ENCODE assay signal across 17 mouse cellular contexts in genomic region chr16:89938277-89938676, GRCm38 (mm10).
DNase-seq lines count a peak whose midpoint lies in the region; ATAC-seq lines count a peak whose summit lies in the region.
"Had no signal": no experiment of that assay in that cellular context is flagged by ENCODE, and none has a peak within 500 bp of the region (broad histone marks: within the 10 kb centered on the region; RNA-seq: fewer than 3 reads in every experiment).

No protein-coding gene starts in this region.

- 0 out of 2 replicates have a peak, but pooled peaks cover 7% of the 10 kb centered on the region for H3K9me3 ChIP-seq in embryonic facial prominence, embryonic 14.5 days (ENCODE audit: control insufficient read depth, low read length)
- peaks cover 3% of the 10 kb centered on the region; the same call in 1 of the 2 replicates for H3K9me3 ChIP-seq in embryonic facial prominence, embryonic 10.5 days
- no peaks in the 10 kb centered on the region; the same call in 1 of the 2 replicates for H3K9me3 ChIP-seq in heart, embryonic 11.5 days (replicated peaks; ENCODE audit: control insufficient read depth, low read length)
- H3K9me3 ChIP-seq: forebrain, embryonic 13.5 days; heart, embryonic 10.5 days; hindbrain, embryonic 12.5 days; limb, embryonic 15.5 days had no signal

- H3K27me3 ChIP-seq in embryonic facial prominence, embryonic 14.5 days (replicated peaks; ENCODE audit: control insufficient read depth, insufficient read depth, low read length) = no peaks in the 10 kb centered on the region
- H3K27me3 ChIP-seq in embryonic facial prominence, embryonic 10.5 days (replicated peaks; ENCODE audit: low read depth, poor library complexity, severe bottlenecking) = no peaks in the 10 kb centered on the region
- H3K27me3 ChIP-seq in splenic B cell, adult 2 months (ENCODE audit: control insufficient read depth, insufficient read depth, low read length, poor library complexity, severe bottlenecking) = no peaks in the 10 kb centered on the region
- no peaks in the 10 kb centered on the region for H3K27me3 ChIP-seq in heart, embryonic 11.5 days (ENCODE audit: control insufficient read depth, insufficient read depth, low read length)
- H3K27me3 ChIP-seq: forebrain, embryonic 13.5 days; hindbrain, embryonic 12.5 days; limb, embryonic 15.5 days had no signal

- 49% methylated on average over 7 of the region's 7 CpGs for WGBS in embryonic facial prominence, embryonic 14.5 days
- 44% methylated on average over 7 of the region's 7 CpGs for WGBS in embryonic facial prominence, embryonic 10.5 days
- WGBS in heart, embryonic 11.5 days (ENCODE audit: insufficient replicate concordance) = 55% methylated on average over 7 of the region's 7 CpGs

- ATAC-seq in embryonic facial prominence, embryonic 14.5 days (ENCODE audit: low read depth) = peak; percentile 22; the same call in 1 of the 2 replicates
- peak; percentile 94 for ATAC-seq in inflammation-experienced regulatory T-cells, adult 6 months
- ATAC-seq in heart, embryonic 11.5 days (replicated peaks; ENCODE audit: insufficient number of reproducible peaks, low FRiP score, low TSS enrichment) = no peak
- ATAC-seq: forebrain, embryonic 13.5 days had no signal

- no peaks in the 10 kb centered on the region; the same call in 1 of the 2 replicates for H3K4me1 ChIP-seq in embryonic facial prominence, embryonic 14.5 days (ENCODE audit: control insufficient read depth, insufficient read depth, low read length)
- H3K4me1 ChIP-seq in embryonic facial prominence, embryonic 10.5 days = peaks cover 27% of the 10 kb centered on the region
- H3K4me1 ChIP-seq in heart, embryonic 11.5 days (ENCODE audit: control insufficient read depth, insufficient read depth, low read length) = peaks cover 3% of the 10 kb centered on the region

- H3K36me3 ChIP-seq in embryonic facial prominence, embryonic 14.5 days (ENCODE audit: control insufficient read depth, insufficient read depth, low read length) = no peaks in the 10 kb centered on the region
- H3K36me3 ChIP-seq in embryonic facial prominence, embryonic 10.5 days (replicated peaks) = no peaks in the 10 kb centered on the region
- no peaks in the 10 kb centered on the region for H3K36me3 ChIP-seq in splenic B cell, adult 2 months (ENCODE audit: control insufficient read depth, insufficient read depth, low read length, poor library complexity, severe bottlenecking)
- H3K36me3 ChIP-seq in heart, embryonic 11.5 days (ENCODE audit: control insufficient read depth, insufficient read depth, low read length) = no peaks in the 10 kb centered on the region
- H3K36me3 ChIP-seq: G1E; heart, embryonic 10.5 days; hindbrain, embryonic 12.5 days; limb, embryonic 15.5 days had no signal

- H3K4me3 ChIP-seq in embryonic facial prominence, embryonic 14.5 days (ENCODE audit: low read depth, low read length) = no peak overlapping the region
- no peak overlapping the region for H3K4me3 ChIP-seq in embryonic facial prominence, embryonic 10.5 days
- H3K4me3 ChIP-seq in heart, embryonic 11.5 days (ENCODE audit: low read depth, low read length) = no peak overlapping the region
- H3K4me3 ChIP-seq: forebrain, embryonic 13.5 days; heart, embryonic 10.5 days; hindbrain, embryonic 12.5 days; limb, embryonic 15.5 days; myocyte had no signal

- no peak overlapping the region for H3K4me2 ChIP-seq in embryonic facial prominence, embryonic 14.5 days (ENCODE audit: low read depth, low read length)
- H3K4me2 ChIP-seq in heart, embryonic 11.5 days = no peak overlapping the region
- H3K4me2 ChIP-seq: forebrain, embryonic 13.5 days; hindbrain, embryonic 12.5 days; limb, embryonic 15.5 days had no signal

- no peak overlapping the region for H3K9ac ChIP-seq in embryonic facial prominence, embryonic 14.5 days (ENCODE audit: low read depth, low read length)
- no peak overlapping the region for H3K9ac ChIP-seq in heart, embryonic 11.5 days (ENCODE audit: low read depth, low read length)
- H3K9ac ChIP-seq: forebrain, embryonic 13.5 days; hindbrain, embryonic 12.5 days; limb, embryonic 15.5 days had no signal

- H3K27ac ChIP-seq in embryonic facial prominence, embryonic 14.5 days (replicated peaks; ENCODE audit: low read depth, low read length) = no peak overlapping the region
- no peak overlapping the region for H3K27ac ChIP-seq in embryonic facial prominence, embryonic 10.5 days (replicated peaks)
- no peak overlapping the region for H3K27ac ChIP-seq in heart, embryonic 11.5 days (ENCODE audit: low read depth, low read length)
- H3K27ac ChIP-seq: forebrain, embryonic 13.5 days; heart, embryonic 10.5 days; hindbrain, embryonic 12.5 days; limb, embryonic 15.5 days had no signal

- no peak for DNase-seq in embryonic facial prominence, embryonic 14.5 days (ENCODE audit: low spot score)
- no peak for DNase-seq in embryonic facial prominence, embryonic 10.5 days (ENCODE audit: low spot score)
- peak; percentile 86 for DNase-seq in CD4-positive helper T cell, adult 2 months (ENCODE audit: low read depth, low spot score)
- DNase-seq in splenic B cell, adult 2 months (ENCODE audit: low read depth, low spot score) = peak; percentile 56
- DNase-seq in urinary bladder, postnatal 36 days (ENCODE audit: low spot score in 2 of 2) = no peak
- no peak for DNase-seq in cerebellum, adult 8-10 months
- DNase-seq: cerebellum, adult 11 months; kidney, adult 9 months; lung, adult 2 months had no signal

Comparison
In these comparisons a context has a peak if more than half of its experiments do, and no peak if none do; other contexts are left out.
1. DNase-seq: peak in CD4-positive helper T cell, adult 2 months (single experiment) and splenic B cell, adult 2 months (single experiment); none in embryonic facial prominence, embryonic 14.5 days (single experiment), embryonic facial prominence, embryonic 10.5 days (single experiment), urinary bladder, postnatal 36 days (0 of 2) and cerebellum, adult 8-10 months (single experiment).